Comparison of ENCODE assay signal across 20 mouse cellular contexts in the genomic region with DNA sequence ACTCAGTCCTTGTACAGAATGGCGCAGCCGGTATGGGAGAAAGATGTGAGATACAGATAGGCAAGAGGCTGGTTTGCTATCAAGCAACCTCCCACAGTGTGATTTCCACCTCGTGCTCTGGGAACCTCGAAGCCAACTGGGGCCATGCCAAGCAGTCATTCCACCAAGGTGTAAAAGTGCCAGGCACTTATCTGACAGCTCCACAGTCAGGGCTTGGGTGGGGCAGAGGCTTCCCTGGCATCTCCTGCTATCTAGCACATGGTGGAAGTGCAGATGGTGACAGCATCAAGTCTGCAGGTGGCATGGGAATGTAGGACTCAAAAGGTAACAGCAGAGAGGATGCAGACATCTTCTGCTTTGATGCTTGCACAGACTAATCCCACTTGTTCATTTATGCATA.
DNase-seq lines count a peak whose midpoint lies in the region; ATAC-seq and TF ChIP-seq lines count a peak whose summit lies in the region.
"Had no signal": no experiment of that assay in that cellular context is flagged by ENCODE, and none has a peak within 500 bp of the region (broad histone marks: within the 10 kb centered on the region; RNA-seq: fewer than 3 reads in every experiment).

No protein-coding gene starts in this region.

- intact Hi-C loops in left cerebral cortex, postnatal 4 days (cut with DNase I): no loop called here
- intact Hi-C loops in left cerebral cortex, postnatal 14 days (cut with DNase I): no loop called here

- TF ChIP-seq CTCF in cerebellum, adult 2 months (IDR thresholded peaks at IDR 0.05; ENCODE audit: borderline replicate concordance, insufficient read depth, low read depth, low read length): no peak

- H3K9ac ChIP-seq in kidney, embryonic 15.5 days: no peak overlapping the region
- H3K9ac ChIP-seq: embryonic facial prominence, embryonic 15.5 days; heart, embryonic 12.5 days; hindbrain, embryonic 15.5 days had no signal

- no peak for TF ChIP-seq POLR2A in cerebellum, adult 2 months (IDR thresholded peaks at IDR 0.05; ENCODE audit: borderline replicate concordance, insufficient read depth, low read length)

- peaks cover 5% of the 10 kb centered on the region; the same call in 1 of the 2 replicates for H3K4me1 ChIP-seq in cerebellum, adult 2 months (ENCODE audit: control insufficient read depth, insufficient read depth, low read length)
- peaks cover 18% of the 10 kb centered on the region for H3K4me1 ChIP-seq in kidney, embryonic 15.5 days
- H3K4me1 ChIP-seq: embryonic facial prominence, embryonic 15.5 days; heart, embryonic 12.5 days; hindbrain, embryonic 15.5 days had no signal

- no peak overlapping the region for H3K4me3 ChIP-seq in cerebellum, adult 2 months (replicated peaks; ENCODE audit: insufficient read depth, low read depth, low read length)
- H3K4me3 ChIP-seq in kidney, embryonic 15.5 days (replicated peaks): no peak overlapping the region
- H3K4me3 ChIP-seq: embryonic facial prominence, embryonic 15.5 days; erythroblast, embryonic 14.5 days; forebrain, embryonic 10.5 days; gastrocnemius, adult 2 months; heart, embryonic 12.5 days; hindbrain, embryonic 15.5 days had no signal

- no peak overlapping the region for H3K27ac ChIP-seq in cerebellum, adult 2 months (ENCODE audit: insufficient read depth, low read length)
- H3K27ac ChIP-seq in kidney, embryonic 15.5 days: no peak overlapping the region
- H3K27ac ChIP-seq: embryonic facial prominence, embryonic 15.5 days; forebrain, embryonic 10.5 days; gastrocnemius, adult 2 months; hindbrain, embryonic 15.5 days had no signal

- no peak overlapping the region for H3K4me2 ChIP-seq in kidney, embryonic 15.5 days
- H3K4me2 ChIP-seq: embryonic facial prominence, embryonic 15.5 days; heart, embryonic 12.5 days; hindbrain, embryonic 15.5 days had no signal

- H3K36me3 ChIP-seq in kidney, embryonic 15.5 days: no peaks in the 10 kb centered on the region; the same call in 1 of the 2 replicates
- H3K36me3 ChIP-seq: embryonic facial prominence, embryonic 15.5 days; forebrain, embryonic 10.5 days; heart, embryonic 12.5 days; hindbrain, embryonic 15.5 days had no signal

- peaks cover 9% of the 10 kb centered on the region; the same call in 1 of the 2 replicates for H3K9me3 ChIP-seq in kidney, embryonic 15.5 days (replicated peaks)

- H3K27me3 ChIP-seq in cerebellum, adult 2 months (ENCODE audit: control insufficient read depth, insufficient read depth, low read length): no peaks in the 10 kb centered on the region
- no peaks in the 10 kb centered on the region for H3K27me3 ChIP-seq in kidney, embryonic 15.5 days
- H3K27me3 ChIP-seq: CH12.LX; embryonic facial prominence, embryonic 15.5 days; heart, embryonic 12.5 days; hindbrain, embryonic 15.5 days; Patski had no signal

- WGBS in cerebellum, adult 2 months: 26% methylated on average over 4 of the region's 4 CpGs
- 81% methylated on average over 4 of the region's 4 CpGs for WGBS in kidney, embryonic 15.5 days

- DNase-seq in left cerebral cortex, postnatal 4 days: peak; percentile 38
- no peak for DNase-seq in left cerebral cortex, postnatal 14 days (ENCODE audit: low spot score in 2 of 2)
- peak; percentile 58 to 76 for DNase-seq in cerebellum, adult 2 months
- peak; percentile 83 to 86 for DNase-seq in cerebellum, postnatal 10 days
- DNase-seq in kidney, adult 11 months: no peak
- DNase-seq in ovary, postnatal 14 days (ENCODE audit: low spot score): no peak
- DNase-seq: adrenal gland, postnatal 14 days; gastrocnemius, adult 2 months; gastrocnemius, postnatal 25 days had no signal

- no peak for ATAC-seq in kidney, embryonic 15.5 days (replicated peaks; ENCODE audit: low FRiP score)
- ATAC-seq: activated CD4-positive, CD25-positive, alpha-beta regulatory T cell, adult 4 months; forebrain, embryonic 14.5 days; intestine, embryonic 16.5 days; Patski had no signal

Comparison
In these comparisons a context has a peak if more than half of its experiments do, and no peak if none do; other contexts are left out.
1. DNase-seq: peak in left cerebral cortex, postnatal 4 days (single experiment), cerebellum, adult 2 months (2 of 2) and cerebellum, postnatal 10 days (2 of 2); none in left cerebral cortex, postnatal 14 days (0 of 2), kidney, adult 11 months (single experiment) and ovary, postnatal 14 days (single experiment).